Comparison of ENCODE assay signal across 20 mouse cellular contexts in the genomic region with DNA sequence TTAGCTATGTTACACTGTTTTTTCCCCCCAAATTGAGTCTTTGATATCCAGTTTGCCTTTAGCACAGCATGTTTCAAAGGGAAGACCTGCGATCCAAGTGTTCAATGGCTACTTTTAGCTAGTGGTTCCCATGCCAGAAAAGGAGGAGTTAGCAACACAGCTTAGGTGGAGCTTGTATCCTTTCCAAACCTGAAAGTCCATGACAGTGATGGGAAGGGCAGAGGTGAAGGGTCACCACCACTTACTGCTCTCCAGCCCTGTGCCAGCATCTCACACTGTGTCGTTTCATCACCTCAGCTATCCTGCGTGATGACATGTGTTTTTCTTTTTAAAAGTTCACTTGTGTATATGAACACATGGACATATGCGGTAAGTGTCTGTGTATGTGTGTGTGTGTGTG. TPM values are rescaled to one million over a fixed set of nuclear protein-coding genes. Genes with fewer than 3 reads are reported as not detected.
DNase-seq lines count a peak whose midpoint lies in the region; ATAC-seq and TF ChIP-seq lines count a peak whose summit lies in the region.
"Had no signal": no experiment of that assay in that cellular context is flagged by ENCODE, and none has a peak within 500 bp of the region (broad histone marks: within the 10 kb centered on the region; RNA-seq: fewer than 3 reads in every experiment).

No protein-coding gene starts in this region.

- H3K4me3 ChIP-seq in kidney, embryonic 14.5 days (ENCODE audit: low read length): no peak overlapping the region
- H3K4me3 ChIP-seq in kidney, embryonic 16.5 days (ENCODE audit: low read length): no peak overlapping the region
- H3K4me3 ChIP-seq in lung, embryonic 14.5 days (ENCODE audit: low read depth, low read length): no peak overlapping the region
- H3K4me3 ChIP-seq: embryonic facial prominence, embryonic 10.5 days; forebrain, embryonic 13.5 days; heart, adult 2 months; heart, embryonic 15.5 days; hindbrain, embryonic 13.5 days had no signal

- H3K9ac ChIP-seq in kidney, embryonic 14.5 days (ENCODE audit: low read depth, low read length): no peak overlapping the region
- H3K9ac ChIP-seq in kidney, embryonic 16.5 days (replicated peaks; ENCODE audit: low read length): no peak overlapping the region
- H3K9ac ChIP-seq in lung, embryonic 14.5 days: no peak overlapping the region
- H3K9ac ChIP-seq: forebrain, embryonic 13.5 days; forebrain, postnatal 0 days; heart, embryonic 15.5 days; hindbrain, embryonic 13.5 days had no signal

- 81% methylated on average over 4 of the region's 4 CpGs for WGBS in kidney, embryonic 14.5 days
- WGBS in kidney, embryonic 16.5 days: 72% methylated on average over 4 of the region's 4 CpGs
- WGBS in lung, embryonic 14.5 days: 57% methylated on average over 4 of the region's 4 CpGs

- H3K27me3 ChIP-seq in kidney, embryonic 14.5 days (ENCODE audit: control insufficient read depth, insufficient read depth, low read length): no peaks in the 10 kb centered on the region
- no peaks in the 10 kb centered on the region for H3K27me3 ChIP-seq in kidney, embryonic 16.5 days (ENCODE audit: insufficient read depth, low read length)
- H3K27me3 ChIP-seq in lung, embryonic 14.5 days (ENCODE audit: insufficient read depth, low read length): no peaks in the 10 kb centered on the region
- H3K27me3 ChIP-seq: forebrain, embryonic 13.5 days; heart, embryonic 15.5 days had no signal

- H3K9me3 ChIP-seq in kidney, embryonic 14.5 days (ENCODE audit: control insufficient read depth, low read length): no peaks in the 10 kb centered on the region
- H3K9me3 ChIP-seq in kidney, embryonic 16.5 days (ENCODE audit: low read length): no peaks in the 10 kb centered on the region
- H3K9me3 ChIP-seq in lung, embryonic 14.5 days (ENCODE audit: low read depth, low read length): no peaks in the 10 kb centered on the region
- H3K9me3 ChIP-seq: embryonic facial prominence, embryonic 10.5 days; forebrain, embryonic 13.5 days; heart, embryonic 15.5 days; hindbrain, embryonic 13.5 days had no signal

- peak; percentile 53 for DNase-seq in kidney, adult 11 months
- DNase-seq in kidney, adult 9 months: peak; percentile 69
- peak; percentile 8 for DNase-seq in lung, embryonic 14.5 days
- no peak for DNase-seq in lung, postnatal 36 days
- DNase-seq in kidney, postnatal 36 days: peak; percentile 66 to 71
- no peak for DNase-seq in cerebellum, adult 9-10 months
- DNase-seq: adrenal gland, postnatal 25 days; cerebellum, adult 18-20 months; cerebellum, postnatal 10 days; forebrain, postnatal 0 days; gastrocnemius, postnatal 14 days; heart, adult 2 months; heart, postnatal 14 days had no signal

- no peak overlapping the region for H3K27ac ChIP-seq in kidney, embryonic 14.5 days (ENCODE audit: low read depth, low read length)
- H3K27ac ChIP-seq in kidney, embryonic 16.5 days (ENCODE audit: low read length): no peak overlapping the region
- H3K27ac ChIP-seq in lung, embryonic 14.5 days (ENCODE audit: low read depth): no peak overlapping the region
- H3K27ac ChIP-seq: embryonic facial prominence, embryonic 10.5 days; forebrain, embryonic 13.5 days; heart, adult 2 months; heart, embryonic 15.5 days; hindbrain, embryonic 13.5 days had no signal

- TF ChIP-seq CTCF in lung, embryonic 14.5 days (IDR thresholded peaks at IDR 0.05; ENCODE audit: low read depth): no peak

- no peak for ATAC-seq in kidney, embryonic 14.5 days (ENCODE audit: low FRiP score, low TSS enrichment)
- ATAC-seq in kidney, embryonic 16.5 days (ENCODE audit: low FRiP score, low TSS enrichment): no peak
- no peak for ATAC-seq in lung, embryonic 14.5 days (ENCODE audit: insufficient read depth)
- ATAC-seq: forebrain, embryonic 13.5 days; forebrain, postnatal 0 days had no signal

- H3K4me2 ChIP-seq in kidney, embryonic 14.5 days (replicated peaks; ENCODE audit: low read depth, low read length): no peak overlapping the region
- H3K4me2 ChIP-seq in kidney, embryonic 16.5 days (replicated peaks; ENCODE audit: low read depth, low read length): no peak overlapping the region
- H3K4me2 ChIP-seq in lung, embryonic 14.5 days: no peak overlapping the region
- H3K4me2 ChIP-seq: forebrain, embryonic 13.5 days; heart, embryonic 11.5 days; heart, embryonic 15.5 days; hindbrain, embryonic 13.5 days had no signal

- H3K36me3 ChIP-seq in kidney, embryonic 14.5 days (ENCODE audit: control insufficient read depth, insufficient read depth, low read length): no peaks in the 10 kb centered on the region
- H3K36me3 ChIP-seq in kidney, embryonic 16.5 days (ENCODE audit: insufficient read depth, low read length): no peaks in the 10 kb centered on the region
- H3K36me3 ChIP-seq in lung, embryonic 14.5 days (ENCODE audit: insufficient read depth): no peaks in the 10 kb centered on the region
- H3K36me3 ChIP-seq: embryonic facial prominence, embryonic 10.5 days; heart, embryonic 15.5 days; hindbrain, embryonic 13.5 days had no signal

- H3K4me1 ChIP-seq in kidney, embryonic 14.5 days (ENCODE audit: control insufficient read depth, insufficient read depth, low read length): no peaks in the 10 kb centered on the region; the same call in 1 of the 2 replicates
- peaks cover 3% of the 10 kb centered on the region for H3K4me1 ChIP-seq in kidney, embryonic 16.5 days (ENCODE audit: insufficient read depth, low read length)
- H3K4me1 ChIP-seq in lung, embryonic 14.5 days (ENCODE audit: insufficient read depth): no peaks in the 10 kb centered on the region

RNA-seq across cellular contexts. Expression of gene Col15a1, which starts 34.2 kb away (rescaled TPM):
- polyA plus RNA-seq in kidney, embryonic 14.5 days (2014; fragmentation: Nextera tagmentation; extraction: Ambion mirVana): 16.3 and 21.8 TPM in 2 replicates
- 26.5 and 29.1 TPM in 2 replicates for polyA plus RNA-seq in kidney, embryonic 16.5 days (2015; fragmentation: Nextera tagmentation; extraction: Ambion mirVana)
- 22.1 and 22.8 TPM in 2 replicates for polyA plus RNA-seq in lung, embryonic 14.5 days (2014; fragmentation: Nextera tagmentation; extraction: Ambion mirVana)

Comparison
In these comparisons a context has a peak if more than half of its experiments do, and no peak if none do; other contexts are left out.
1. DNase-seq: peak in kidney, adult 11 months (single experiment), kidney, adult 9 months (single experiment), lung, embryonic 14.5 days (single experiment) and kidney, postnatal 36 days (2 of 2); none in lung, postnatal 36 days (single experiment) and cerebellum, adult 9-10 months (single experiment).